Mouse (Mus musculus) adrenal gland, adult (tissue): ENCODE data around the gene Gjb3.

Experiments
- DNase-seq, 2 experiments: peaks; one replicate each; pipeline ENCODE4 v3.0.0; 2022 to 2023; ENCODE audit warnings: low spot score in 1 of 2; ENCODE audit not compliant: inconsistent age in 2 of 2

Gjb3 gene

DNA sequence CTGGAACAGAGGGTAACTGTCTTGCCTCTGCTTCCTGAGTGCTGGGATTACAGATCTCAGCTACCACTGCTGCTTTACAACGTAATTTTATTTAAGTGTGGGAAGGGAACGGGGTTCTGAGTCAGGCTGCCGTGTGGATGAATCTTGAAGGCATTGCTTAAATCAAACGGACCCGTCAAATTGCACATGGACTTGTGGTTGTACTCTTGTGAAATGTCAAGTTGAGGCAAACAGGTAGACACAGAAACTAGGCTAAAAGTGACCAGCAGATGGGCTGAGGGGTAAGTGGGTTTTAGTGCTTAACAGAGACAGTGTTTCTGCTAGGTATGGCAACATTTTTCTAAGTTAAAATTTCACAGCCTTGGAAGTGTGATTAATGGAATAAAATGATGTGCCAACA lies 7.0 kb upstream of the Gjb3 start:
- DNase-seq: no peak

DNA sequence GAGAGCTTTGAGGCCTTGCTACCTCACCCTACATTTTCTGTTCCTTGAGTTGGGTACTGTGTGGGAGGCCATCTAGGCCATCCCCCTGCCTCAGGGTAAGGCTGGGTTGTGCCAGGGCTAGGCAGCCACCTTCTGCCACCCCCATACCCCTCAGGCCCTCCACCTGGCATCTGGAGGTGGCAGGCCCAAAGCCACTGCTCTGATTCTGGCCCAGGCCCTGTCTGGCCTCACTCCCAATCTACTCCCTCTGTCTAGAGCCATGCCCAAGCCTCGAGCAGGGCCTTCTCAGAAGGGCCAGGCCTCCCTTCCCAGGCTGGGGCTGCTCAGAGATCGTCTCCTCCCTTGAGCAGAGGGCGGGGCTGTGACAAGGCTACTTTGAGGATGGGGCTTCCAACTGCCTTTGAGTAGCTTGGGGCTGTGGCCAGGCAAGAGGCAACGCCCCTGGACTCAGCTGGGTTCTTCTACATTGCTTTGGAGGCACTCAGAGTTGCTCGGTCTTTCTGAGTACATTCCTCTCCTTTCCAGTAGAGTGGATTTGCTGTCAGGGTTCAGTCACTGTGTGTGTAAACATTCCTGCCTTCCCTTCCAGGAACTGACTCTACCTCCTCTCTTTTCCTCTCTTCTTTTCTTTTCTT lies 4.3 kb upstream of the Gjb3 start:
- no peak for DNase-seq

DNA sequence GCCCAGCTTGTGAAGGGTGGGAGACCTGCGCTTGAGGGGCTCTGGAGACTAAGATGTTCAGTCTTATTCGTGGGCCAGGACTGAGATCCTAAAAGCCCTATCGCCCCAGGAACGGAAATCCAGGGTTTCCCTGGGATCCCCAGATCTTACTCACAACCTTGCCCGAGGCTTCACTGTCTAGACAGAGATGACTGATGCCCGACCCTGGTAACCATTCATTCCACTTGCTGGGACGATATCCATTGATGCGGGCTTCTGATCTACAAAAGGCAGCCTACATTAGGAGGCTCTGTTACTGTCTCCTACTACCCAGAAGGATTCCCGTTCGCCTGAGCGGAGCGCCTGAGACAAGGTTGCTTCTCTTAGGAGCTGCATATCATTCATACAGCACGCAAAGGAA lies 527 bp upstream of the Gjb3 start:
- DNase-seq: peak in 1 of 2 experiments; percentile 35

DNA sequence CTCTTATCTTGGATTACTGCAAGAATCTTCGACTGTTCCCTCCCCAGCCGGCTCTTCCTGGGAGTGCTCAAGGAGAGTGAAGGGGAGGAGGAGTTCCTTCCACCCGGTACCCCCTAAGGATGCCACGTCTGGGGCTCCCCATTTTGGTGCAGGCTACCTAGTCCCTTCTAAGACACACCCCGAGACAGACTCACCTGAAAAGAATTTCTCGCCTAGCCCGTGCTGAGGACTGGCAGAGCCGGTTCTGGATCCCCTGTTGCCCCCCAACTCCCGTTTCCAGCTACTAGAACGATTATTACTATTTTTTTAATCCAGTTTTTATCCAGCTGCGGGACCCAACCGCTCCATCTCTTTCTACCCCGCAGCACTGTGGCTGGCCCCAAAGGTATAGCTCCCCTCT lies 893 bp downstream of the Gjb3 start:
- DNase-seq: no peak

DNA sequence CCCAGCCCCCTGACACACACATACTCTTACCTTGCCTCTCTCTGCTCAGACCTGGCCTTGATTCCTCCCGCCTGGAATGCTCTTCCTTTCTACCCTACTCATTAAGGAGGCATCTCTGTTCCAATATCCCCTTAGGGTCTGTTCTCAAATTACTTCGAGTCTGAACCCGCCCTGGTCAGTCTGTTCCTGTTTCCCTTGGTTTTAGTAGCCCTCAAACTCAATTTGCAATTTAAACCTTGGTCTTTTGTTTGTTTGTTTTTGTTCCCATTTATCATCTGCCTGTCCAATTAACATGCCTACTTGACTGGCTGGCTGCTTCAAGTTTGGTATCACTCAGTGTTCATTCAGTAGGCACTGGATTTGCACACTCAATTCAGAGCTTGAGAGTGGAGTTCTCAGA lies 1.6 kb downstream of the Gjb3 start:
- no peak for DNase-seq

DNA sequence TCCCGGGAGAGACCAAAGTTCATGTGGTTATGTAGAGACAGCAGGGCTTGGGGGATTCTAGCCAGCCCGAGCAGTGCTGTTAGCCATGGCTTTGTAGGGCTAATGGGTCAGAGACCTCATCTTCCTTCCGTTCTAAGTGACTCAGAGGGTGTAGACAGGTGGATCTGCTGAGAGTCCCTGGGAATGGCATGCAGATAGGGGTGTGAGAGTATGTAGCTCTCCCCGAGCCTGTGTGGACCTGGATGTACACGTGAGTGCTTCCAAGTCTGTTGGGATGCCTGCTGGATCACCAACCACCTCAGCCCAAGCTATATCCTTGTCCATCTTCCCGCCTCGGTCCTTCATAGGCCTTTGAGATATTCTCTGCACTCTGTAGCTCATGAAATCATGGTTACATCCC lies 2.3 kb downstream of the Gjb3 start:
- no peak for DNase-seq

DNA sequence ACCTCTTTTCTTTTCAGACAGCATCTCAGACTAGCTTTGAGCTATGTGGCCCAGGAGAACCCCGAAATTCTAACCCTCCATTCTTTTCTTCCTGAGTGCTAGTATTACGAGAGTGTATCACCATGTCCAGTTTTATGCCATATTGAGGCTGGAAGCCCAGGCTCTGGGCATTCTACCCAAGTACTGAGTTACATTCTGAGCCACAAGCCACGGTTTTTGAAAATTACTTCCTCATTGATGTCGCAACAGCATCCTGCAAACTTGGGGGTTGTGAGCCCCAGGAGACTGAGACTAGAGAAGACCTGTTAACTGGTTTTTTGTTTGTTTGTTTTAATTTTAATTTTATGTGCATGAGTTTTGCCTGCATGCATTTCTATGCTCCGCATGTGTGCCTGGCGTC lies 2.9 kb downstream of the Gjb3 start:
- DNase-seq: no peak

DNA sequence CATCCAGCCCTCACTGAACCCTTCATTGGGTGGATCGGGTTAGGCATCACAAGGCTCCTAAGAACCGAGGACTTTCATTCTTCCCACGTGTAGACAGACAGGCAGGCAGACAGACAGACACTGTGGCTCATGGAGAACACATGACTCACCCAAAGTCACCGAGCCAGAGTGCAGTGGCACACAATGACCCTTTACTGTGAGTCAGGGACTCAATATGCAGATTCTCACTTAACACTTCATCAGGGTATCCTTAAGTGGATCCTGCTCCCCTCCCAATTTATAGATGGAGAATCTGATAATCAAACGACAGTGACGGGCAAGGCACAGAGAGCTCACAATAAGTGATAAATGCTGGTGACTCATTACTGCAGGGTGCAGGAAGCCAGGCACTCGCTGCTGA lies 3.4 kb downstream of the Gjb3 start:
- DNase-seq: peak; percentile 48 to 66

DNA sequence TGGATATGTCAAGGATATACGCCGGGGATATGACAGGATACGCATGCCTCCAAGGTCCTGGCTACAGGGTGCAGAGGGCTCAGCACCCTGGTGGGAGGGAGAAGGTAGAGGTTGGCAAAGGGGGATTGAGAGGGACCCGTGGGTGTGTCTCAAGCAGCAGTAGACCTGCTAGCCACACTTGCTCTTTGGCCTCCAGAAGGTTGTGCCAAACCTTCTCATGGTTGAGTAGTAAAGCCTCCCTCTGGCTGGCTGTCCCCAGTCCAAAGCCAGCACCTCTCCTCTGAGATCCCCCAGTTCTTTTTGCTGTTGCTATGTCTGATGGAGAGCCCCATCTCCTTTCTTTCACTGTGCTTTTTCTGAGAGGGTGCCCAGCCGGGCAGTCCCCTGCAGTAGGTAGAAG lies 5.4 kb downstream of the Gjb3 start:
- DNase-seq: peak in 1 of 2 experiments; percentile 16

DNA sequence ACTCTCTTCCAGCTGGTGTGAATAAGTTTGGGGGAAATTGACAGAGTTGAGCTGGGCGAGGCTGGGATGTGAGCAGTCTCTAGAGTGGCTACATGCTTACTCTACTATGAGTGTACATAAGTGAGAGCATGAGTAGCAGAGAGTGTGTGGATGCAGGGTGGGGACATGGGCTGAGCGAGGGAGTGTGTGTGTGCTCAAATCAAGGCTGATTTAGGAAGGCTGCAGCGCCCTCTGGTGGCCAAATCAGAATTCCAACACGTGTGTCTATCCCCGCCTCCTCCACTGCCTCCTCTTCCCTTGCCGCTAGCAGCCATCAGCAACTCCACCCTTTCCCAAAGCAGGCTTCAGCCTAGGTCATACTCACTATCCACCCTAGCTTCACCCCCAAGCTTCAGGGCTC lies 5.9 kb downstream of the Gjb3 start:
- peak; percentile 70 to 88 for DNase-seq

DNA sequence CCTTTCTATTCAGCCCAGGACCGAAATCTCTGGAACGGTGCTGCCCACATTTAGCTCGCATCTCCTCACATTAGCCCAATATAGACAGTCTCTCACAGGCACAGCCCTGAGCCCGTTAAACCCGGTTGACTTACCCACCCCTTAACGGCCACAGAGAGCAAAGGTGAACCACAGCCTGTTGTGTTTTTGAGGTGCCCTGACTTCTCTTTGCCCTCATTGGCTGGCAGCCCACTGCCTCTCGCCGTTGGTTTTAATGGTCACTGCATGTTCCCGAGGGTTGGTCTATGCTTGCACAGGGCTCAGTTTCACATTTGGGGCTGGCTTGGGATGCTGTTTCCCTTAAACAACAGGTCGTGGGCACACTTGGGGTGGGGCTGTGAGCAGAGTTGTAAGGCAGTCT lies 6.3 kb downstream of the Gjb3 start:
- DNase-seq: peak in 1 of 2 experiments; percentile 18

DNA sequence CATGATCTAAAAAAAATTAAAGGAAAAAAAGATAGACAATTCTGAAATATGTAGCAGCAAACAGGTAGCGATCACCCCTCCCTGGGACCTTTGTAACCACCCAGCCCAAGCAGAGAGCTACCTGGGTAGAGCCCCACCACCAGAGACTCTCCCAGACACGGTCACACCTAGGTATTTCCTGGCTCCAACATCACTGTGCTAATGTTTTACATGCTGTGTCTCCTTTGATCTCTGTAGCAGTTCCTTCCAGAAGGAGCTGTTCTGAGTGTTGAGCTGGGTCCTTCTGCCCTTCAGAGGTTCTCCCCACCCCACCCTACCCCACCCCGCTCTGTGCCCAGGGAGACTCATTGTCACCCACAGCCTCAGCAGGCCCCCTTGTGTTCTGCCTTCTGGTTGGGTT lies 7.0 kb downstream of the Gjb3 start:
- DNase-seq: no peak

DNA sequence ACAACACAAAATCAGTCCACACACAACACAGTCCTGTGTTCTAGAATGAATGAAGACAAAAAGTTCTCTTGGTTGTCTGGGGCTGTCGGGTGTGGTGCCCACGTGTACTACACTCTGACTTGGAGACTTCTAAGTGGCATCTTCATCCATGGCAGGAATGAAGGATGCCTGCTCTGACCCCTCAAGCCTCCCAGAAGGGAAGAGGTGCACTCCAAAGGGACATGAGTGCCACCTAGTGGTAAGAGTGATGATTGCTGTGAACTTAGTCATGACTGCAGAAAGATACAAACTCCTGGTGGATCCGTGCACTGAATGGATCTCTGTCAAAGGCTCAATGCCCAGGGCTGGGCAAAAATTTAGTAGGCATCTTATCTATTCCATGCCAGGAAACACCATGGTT lies 11.0 kb downstream of the Gjb3 start:
- peak; percentile 60 to 90 for DNase-seq

DNA sequence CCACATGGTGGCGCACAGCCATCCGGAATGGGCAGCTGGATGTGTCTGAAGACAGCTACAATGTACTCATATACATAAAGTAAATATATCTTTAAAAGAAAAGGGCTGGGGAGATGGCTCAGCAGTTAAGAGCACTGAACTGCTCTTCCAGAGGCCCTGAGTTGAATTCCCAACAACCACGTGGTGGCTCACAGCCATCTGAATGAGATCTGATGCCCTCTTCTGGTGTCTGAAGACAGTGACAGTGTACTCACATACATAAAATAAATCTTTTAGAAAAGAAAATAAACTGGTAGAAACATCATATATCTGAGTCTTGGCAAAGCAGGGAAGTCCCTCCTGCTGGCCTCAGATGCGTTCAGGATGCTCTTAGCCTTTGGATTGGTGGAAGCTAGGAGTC lies 13.5 kb downstream of the Gjb3 start:
- DNase-seq: peak in 1 of 2 experiments; percentile 50

DNA sequence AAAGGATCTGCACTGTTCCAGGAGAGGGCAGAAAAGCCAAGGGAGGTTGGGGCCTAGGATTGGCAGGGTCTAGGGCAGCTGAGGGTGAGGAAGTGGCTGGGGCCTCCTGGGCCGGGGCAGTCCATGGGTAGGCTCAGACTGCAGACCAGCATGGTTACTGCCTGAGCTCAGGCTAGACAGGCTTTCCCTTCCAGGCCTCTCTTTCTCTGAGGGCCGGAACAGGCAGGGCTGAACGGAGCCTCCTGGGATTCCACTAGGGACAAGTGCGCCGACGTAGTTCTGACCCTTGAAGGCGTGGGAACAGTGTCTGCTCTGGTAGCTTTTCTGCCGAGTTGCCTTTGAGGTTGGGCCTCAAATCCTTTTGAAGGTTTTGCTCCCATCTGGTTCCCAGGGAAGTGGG lies 14.9 kb downstream of the Gjb3 start:
- DNase-seq: no peak

DNA sequence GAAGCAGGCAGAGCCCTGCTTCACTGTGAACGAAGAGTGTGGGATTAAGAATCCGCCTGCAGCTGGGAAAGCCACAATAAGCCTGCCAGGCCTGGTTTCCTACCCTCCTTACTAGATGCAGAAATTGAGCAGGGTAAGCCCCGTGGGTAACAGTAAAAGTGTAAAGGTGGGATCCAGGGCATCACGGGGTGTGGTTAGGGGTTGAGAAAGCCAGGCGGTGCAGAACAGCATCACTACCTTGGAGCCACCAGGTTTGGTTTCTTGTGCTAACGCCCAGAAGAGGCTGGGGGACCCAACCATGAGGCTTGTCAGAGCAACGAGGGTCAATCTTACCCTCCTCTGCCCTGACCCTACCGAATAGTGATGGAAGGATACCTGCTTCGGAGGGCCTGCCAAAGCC lies 16.1 kb downstream of the Gjb3 start:
- DNase-seq: peak in 1 of 2 experiments; percentile 20

DNA sequence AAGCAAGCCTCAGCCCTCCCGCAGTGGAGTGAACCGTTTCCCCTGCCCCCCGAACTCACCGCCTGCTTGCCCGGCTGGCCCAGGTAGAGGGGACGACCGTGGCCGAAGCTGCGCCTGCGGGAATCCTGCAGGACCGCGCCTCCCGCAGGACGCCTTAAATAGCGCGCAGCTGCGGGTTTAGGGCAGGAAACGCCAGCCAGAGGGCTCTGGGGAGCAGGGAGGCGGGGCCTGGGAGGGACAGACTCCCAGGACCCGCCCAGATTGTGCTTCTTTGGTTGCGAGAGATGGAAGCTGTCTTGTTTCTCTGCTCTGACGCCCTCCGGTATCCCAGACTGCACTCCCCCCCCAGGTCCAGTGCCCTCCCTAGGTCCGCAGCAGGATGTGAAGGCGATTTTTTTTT lies 16.8 kb downstream of the Gjb3 start, which contains the start of gene Gja4:
Gja4 (minus strand) TSS at position 179 of the 400 bp plus-strand sequence.
- peak; percentile 82 to 88 for DNase-seq

DNA sequence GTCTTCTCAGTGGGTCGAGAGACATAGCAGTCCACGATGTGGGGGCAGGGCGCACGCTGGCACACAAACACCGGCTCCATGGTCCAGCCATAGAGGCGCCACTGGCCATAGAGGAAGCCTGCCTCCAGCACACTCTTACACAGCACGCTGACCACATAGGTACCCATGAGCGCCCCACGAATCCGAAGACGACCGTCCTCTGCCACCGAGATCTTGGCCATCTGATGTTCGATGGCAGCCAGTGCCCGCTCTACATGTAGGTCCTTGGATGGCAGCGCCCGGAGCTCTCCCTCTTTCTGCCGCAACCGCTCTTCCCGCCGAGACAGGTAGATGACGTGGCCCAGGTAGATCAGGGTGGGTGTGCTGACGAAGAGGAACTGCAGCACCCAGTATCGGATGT lies 18.3 kb downstream of the Gjb3 start:
- DNase-seq: no peak

DNA sequence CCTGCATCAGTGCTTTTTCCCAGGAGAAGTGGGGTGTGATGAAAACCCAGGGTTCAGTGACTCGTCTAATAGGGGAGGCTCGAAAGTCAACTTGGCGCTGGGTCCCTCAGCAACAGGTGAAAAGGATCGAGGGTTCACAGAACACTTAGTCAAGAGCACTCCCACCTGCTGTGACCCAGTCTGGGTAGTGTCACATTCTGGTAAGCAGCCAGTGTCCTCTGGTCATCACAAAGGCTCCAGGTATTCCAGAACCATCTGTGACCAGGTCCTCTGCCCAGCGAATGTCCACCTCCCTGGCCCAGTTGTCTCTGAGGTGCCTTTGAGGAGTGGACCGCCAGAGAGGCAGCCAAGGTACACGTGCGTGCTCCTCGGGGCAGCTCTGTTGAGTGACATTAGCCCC lies 19.1 kb downstream of the Gjb3 start:
- no peak for DNase-seq

DNA sequence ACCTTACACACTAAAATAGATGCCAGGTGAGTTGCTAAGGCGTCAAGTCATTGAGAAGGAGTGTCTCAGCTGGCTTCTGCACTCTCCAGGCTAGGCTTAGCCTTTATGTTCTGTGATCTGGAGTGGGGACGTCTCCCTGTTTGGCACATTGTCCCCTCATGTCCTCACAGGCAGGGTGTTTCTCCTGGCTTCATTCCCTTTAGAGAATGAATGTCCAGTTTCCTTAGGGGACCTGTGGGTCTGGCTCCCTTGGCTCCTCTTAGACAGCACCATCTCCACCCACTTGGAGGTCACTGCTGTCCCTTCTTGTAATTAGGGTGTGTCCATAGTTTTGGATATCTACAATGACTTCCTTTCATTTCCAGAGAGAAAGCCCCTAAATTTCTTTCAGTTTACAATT lies 23.7 kb downstream of the Gjb3 start:
- no peak for DNase-seq

DNA sequence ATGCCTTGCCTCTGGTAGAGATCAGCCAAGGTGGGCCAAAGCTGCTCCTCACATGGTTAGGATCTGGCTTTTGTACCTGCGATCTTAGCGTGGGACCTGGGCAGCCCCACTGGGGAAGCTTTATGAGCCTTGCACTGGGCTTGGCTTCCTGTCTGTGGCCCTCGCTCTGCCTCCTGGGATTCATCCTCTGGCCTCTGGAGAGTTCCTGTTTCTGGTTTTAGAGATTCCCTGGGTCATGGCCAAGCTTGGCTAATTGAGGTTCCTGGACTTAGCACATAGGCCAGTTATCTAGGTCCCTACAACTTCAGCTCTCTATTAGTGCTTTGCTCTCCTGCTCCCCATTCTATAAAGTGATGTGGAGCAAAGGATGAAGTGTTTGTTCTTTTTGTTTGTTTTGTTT lies 26.8 kb downstream of the Gjb3 start:
- DNase-seq: peak in 1 of 2 experiments; percentile 33

DNA sequence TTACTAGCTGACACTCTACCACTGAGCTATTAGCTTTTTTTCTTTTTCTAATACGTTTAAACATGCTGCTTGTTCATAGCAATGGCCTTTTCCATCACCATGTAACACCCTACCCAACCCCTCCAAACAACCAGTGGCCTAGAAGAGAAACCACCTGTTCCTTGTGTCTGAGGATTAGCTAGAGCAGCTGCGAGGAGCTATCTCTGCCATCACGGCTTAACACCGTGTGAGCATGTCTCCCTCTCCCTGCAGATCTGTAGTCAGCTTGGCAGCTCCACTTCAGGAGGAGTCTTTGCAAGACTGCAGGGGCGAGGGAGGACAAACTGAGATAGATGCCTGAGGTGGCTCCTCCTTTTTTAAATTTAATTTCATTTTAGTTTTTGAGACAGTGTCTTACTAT lies 30.1 kb downstream of the Gjb3 start:
- no peak for DNase-seq

DNA sequence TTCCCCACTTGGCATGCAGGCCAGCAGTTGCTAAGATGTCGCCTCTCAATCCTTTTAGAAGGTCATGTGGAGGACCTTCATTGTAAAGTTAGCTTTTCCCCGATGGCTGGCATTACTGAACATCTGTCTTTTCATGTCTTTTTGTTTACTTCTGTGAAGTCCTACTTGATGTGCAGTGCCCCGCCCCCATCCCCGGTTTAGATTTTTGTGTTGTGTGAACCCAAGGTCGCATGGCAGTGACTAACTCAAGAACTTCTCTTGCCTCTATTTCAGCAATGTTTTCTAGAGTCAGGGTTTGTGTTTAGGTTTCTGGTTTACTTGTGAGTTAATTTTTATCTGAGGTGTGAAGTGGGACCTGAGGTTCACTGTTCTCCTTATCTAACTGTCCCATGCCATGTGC lies 38.0 kb downstream of the Gjb3 start:
- DNase-seq: peak in 1 of 2 experiments; percentile 62
